9 mouse cellular contexts compared by ENCODE assay signal in the genomic region with DNA sequence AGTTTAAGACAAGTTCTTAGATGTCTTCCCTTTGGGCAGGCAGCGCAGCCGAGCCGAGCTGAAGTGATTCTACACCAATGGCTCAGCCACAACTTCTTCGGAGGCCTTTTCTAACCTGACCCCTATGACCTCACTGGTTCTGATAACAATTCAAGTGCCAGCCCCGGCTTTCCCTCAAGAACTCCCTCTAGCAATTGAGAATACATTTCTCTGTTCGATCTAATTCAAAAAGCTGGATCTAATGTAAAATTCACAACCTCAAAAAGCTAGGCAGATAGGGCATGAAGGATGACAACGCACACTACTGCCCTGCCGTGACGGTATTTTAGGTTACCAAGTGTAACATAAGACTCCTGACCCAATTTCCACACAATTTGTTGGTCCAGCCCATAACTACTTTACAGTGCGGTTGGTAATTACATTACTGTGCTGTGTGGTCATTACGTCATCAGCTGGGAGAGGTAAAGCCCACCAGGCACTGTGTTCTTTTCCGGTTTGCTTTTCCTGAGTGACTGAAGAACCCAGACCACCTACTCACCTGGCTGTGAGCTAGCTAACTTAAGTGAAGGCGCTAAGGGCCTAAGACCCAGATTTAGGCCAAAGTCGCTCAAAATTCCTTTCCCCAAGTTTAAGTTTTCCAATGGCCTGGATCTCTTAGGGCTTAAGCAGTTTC. TPM values are rescaled to one million over a fixed set of nuclear protein-coding genes. Genes with fewer than 3 reads are reported as not detected.
DNase-seq lines count a peak whose midpoint lies in the region; ATAC-seq and TF ChIP-seq lines count a peak whose summit lies in the region.
"Had no signal": no experiment of that assay in that cellular context is flagged by ENCODE, and none has a peak within 500 bp of the region (broad histone marks: within the 10 kb centered on the region; RNA-seq: fewer than 3 reads in every experiment).

No protein-coding gene starts in this region.

- peak overlapping the region; percentile 85 for H3K4me3 ChIP-seq in lung, adult 2 months (replicated peaks; ENCODE audit: extremely low read depth, low read depth, low read length)
- H3K4me3 ChIP-seq in forebrain, embryonic 14.5 days (ENCODE audit: low read depth, low read length): peak overlapping the region; percentile 72
- H3K4me3 ChIP-seq in liver, embryonic 11.5 days (ENCODE audit: low read depth, low read length): peak overlapping the region; percentile 75
- H3K4me3 ChIP-seq in stomach, embryonic 15.5 days (replicated peaks): peak overlapping the region; percentile 69

- H3K27me3 ChIP-seq in forebrain, embryonic 14.5 days (replicated peaks; ENCODE audit: control insufficient read depth, insufficient read depth, low read length): no peaks in the 10 kb centered on the region
- peaks cover 3% of the 10 kb centered on the region; the same call in 1 of the 2 replicates for H3K27me3 ChIP-seq in liver, embryonic 11.5 days (replicated peaks; ENCODE audit: control insufficient read depth, insufficient read depth, low read length)
- no peaks in the 10 kb centered on the region for H3K27me3 ChIP-seq in stomach, embryonic 15.5 days (replicated peaks)

- TF ChIP-seq CTCF in lung, adult 2 months (IDR thresholded peaks at IDR 0.05; ENCODE audit: insufficient read depth, low read length): no peak

- WGBS in lung, adult 2 months: 12% methylated on average over 14 of the region's 14 CpGs
- 53% methylated on average over 14 of the region's 14 CpGs for WGBS in forebrain, embryonic 14.5 days
- WGBS in liver, embryonic 11.5 days: 51% methylated on average over 14 of the region's 14 CpGs
- WGBS in stomach, embryonic 15.5 days: 43% methylated on average over 14 of the region's 14 CpGs

- peak overlapping the region; percentile 77 for H3K9ac ChIP-seq in forebrain, embryonic 14.5 days (ENCODE audit: low read length)
- H3K9ac ChIP-seq in liver, embryonic 11.5 days (ENCODE audit: low read depth, low read length): no peak overlapping the region
- peak overlapping the region; percentile 61; the same call in 1 of the 2 replicates for H3K9ac ChIP-seq in stomach, embryonic 15.5 days

- H3K4me2 ChIP-seq in forebrain, embryonic 14.5 days (ENCODE audit: low read length): peak overlapping the region; percentile 93
- peak overlapping the region; percentile 91 for H3K4me2 ChIP-seq in liver, embryonic 11.5 days
- H3K4me2 ChIP-seq in stomach, embryonic 15.5 days: peak overlapping the region; percentile 85

- ATAC-seq in forebrain, embryonic 14.5 days: no peak
- no peak for ATAC-seq in liver, embryonic 11.5 days (replicated peaks; ENCODE audit: low FRiP score)
- ATAC-seq in stomach, embryonic 15.5 days (ENCODE audit: insufficient read depth, low FRiP score, low read depth): no peak
- ATAC-seq: activated CD4-positive, CD25-positive, alpha-beta regulatory T cell, adult 4 months had no signal

- DNase-seq in lung, adult 2 months: no peak
- DNase-seq in lung, postnatal 25 days (ENCODE audit: low spot score): no peak
- DNase-seq in forebrain, embryonic 14.5 days (ENCODE audit: low spot score): peak; percentile 22
- no peak for DNase-seq in liver, embryonic 11.5 days (ENCODE audit: low spot score)
- no peak for DNase-seq in ovary, postnatal 14 days (ENCODE audit: low spot score)
- DNase-seq in cerebellum, adult 9-10 months: no peak
- DNase-seq in kidney, postnatal 25 days: no peak

- no peak overlapping the region for H3K27ac ChIP-seq in forebrain, embryonic 14.5 days (ENCODE audit: low read depth, low read length)
- no peak overlapping the region for H3K27ac ChIP-seq in liver, embryonic 11.5 days (ENCODE audit: low read depth, low read length)
- H3K27ac ChIP-seq in stomach, embryonic 15.5 days: peak overlapping the region; percentile 16; the same call in 1 of the 2 replicates

- H3K4me1 ChIP-seq in lung, adult 2 months (ENCODE audit: control insufficient read depth, insufficient read depth, low read length): peaks cover 17% of the 10 kb centered on the region
- H3K4me1 ChIP-seq in forebrain, embryonic 14.5 days (ENCODE audit: control insufficient read depth, insufficient read depth, low read length): no peaks in the 10 kb centered on the region; the same call in 1 of the 2 replicates
- H3K4me1 ChIP-seq in liver, embryonic 11.5 days (replicated peaks; ENCODE audit: control insufficient read depth, insufficient read depth, low read length): peaks cover 3% of the 10 kb centered on the region
- H3K4me1 ChIP-seq in stomach, embryonic 15.5 days: peaks cover 11% of the 10 kb centered on the region; the same call in 1 of the 2 replicates

- H3K36me3 ChIP-seq in forebrain, embryonic 14.5 days (ENCODE audit: control insufficient read depth, insufficient read depth, low read length): 0 out of 2 replicates have a peak, but pooled peaks cover 3% of the 10 kb centered on the region
- H3K36me3 ChIP-seq in liver, embryonic 11.5 days (ENCODE audit: control insufficient read depth, insufficient read depth, low read length): no peaks in the 10 kb centered on the region
- H3K36me3 ChIP-seq in stomach, embryonic 15.5 days: peaks cover 6% of the 10 kb centered on the region; the same call in 1 of the 2 replicates

- TF ChIP-seq POLR2A in lung, adult 2 months (IDR thresholded peaks at IDR 0.05; ENCODE audit: borderline replicate concordance, extremely low read depth, low read depth, low read length): no peak

- no peaks in the 10 kb centered on the region for H3K9me3 ChIP-seq in forebrain, embryonic 14.5 days (replicated peaks; ENCODE audit: control insufficient read depth, low read length)
- no peaks in the 10 kb centered on the region for H3K9me3 ChIP-seq in liver, embryonic 11.5 days (ENCODE audit: control insufficient read depth, low read length)
- no peaks in the 10 kb centered on the region for H3K9me3 ChIP-seq in stomach, embryonic 15.5 days

RNA-seq across cellular contexts. Expression of a gene that starts 1.7 kb away (rescaled TPM):
- 55.7 and 58.7 TPM in 2 replicates for polyA plus RNA-seq in lung, adult 2 months (2012; rRNA removed)
- polyA plus RNA-seq in forebrain, embryonic 14.5 days (2014; fragmentation: Nextera tagmentation; extraction: Ambion mirVana): 12.7 and 12.8 TPM in 2 replicates
- polyA plus RNA-seq in liver, embryonic 11.5 days (2014; fragmentation: Nextera tagmentation; extraction: Ambion mirVana): 3.9 and 5.1 TPM in 2 replicates
- polyA plus RNA-seq in stomach, embryonic 15.5 days (2015; fragmentation: Nextera tagmentation; extraction: Ambion mirVana): 16.9 and 18.9 TPM in 2 replicates
